Mouse (Mus musculus) embryonic facial prominence, embryonic 14.5 days (tissue): ENCODE results near the gene Lefty1. TPM values are rescaled to one million over a fixed set of nuclear protein-coding genes. Genes with fewer than 3 reads are reported as not detected.
A peak's percentile ranks its signal among the peaks of the same experiment; 100 is the strongest.

Source experiments
- ATAC-seq: fragments of 200-750 bp; cut with Nextera tagmentation; 2 replicates; pipeline ENCODE4 v1.8.0; 2017; ENCODE audit warnings: low read depth, moderate number of reproducible peaks, moderate TSS enrichment
- DNase-seq: peaks from one replicate; pipeline ENCODE4 v3.0.0-alpha.2; 2015; ENCODE audit warnings: low spot score
- H3K27ac ChIP-seq: fragments of 300-500 bp; sonication (generic); replicated peaks from 2 replicates; pipeline ENCODE4 v1.5.1; 2014; ENCODE audit warnings: low read depth, mild to moderate bottlenecking, low read length, moderate library complexity
- H3K27me3 ChIP-seq: fragments of 300-500 bp; sonication (generic); replicated peaks from 2 replicates; pipeline ENCODE4 v1.6.1; 2014; ENCODE audit warnings: low read length; ENCODE audit not compliant: control insufficient read depth, insufficient read depth
- H3K36me3 ChIP-seq: fragments of 300-500 bp; sonication (generic); 2 replicates; pipeline ENCODE4 v1.6.1; 2014; ENCODE audit warnings: low read length, mixed read lengths; ENCODE audit not compliant: control insufficient read depth, insufficient read depth
- H3K4me1 ChIP-seq: fragments of 300-500 bp; sonication (generic); 2 replicates; pipeline ENCODE4 v1.6.1; 2014; ENCODE audit warnings: antibody characterized with exemption, low read length; ENCODE audit not compliant: control insufficient read depth, insufficient read depth
- H3K4me2 ChIP-seq: fragments of 300-500 bp; sonication (generic); 2 replicates; pipeline ENCODE4 v1.6.1; 2014; ENCODE audit warnings: low read depth, mild to moderate bottlenecking, low read length, moderate library complexity, mixed read lengths
- H3K4me3 ChIP-seq: fragments of 300-500 bp; sonication (generic); 2 replicates; pipeline ENCODE4 v1.5.1; 2014; ENCODE audit warnings: low read depth, mild to moderate bottlenecking, low read length
- H3K9ac ChIP-seq: fragments of 300-500 bp; sonication (generic); 2 replicates; pipeline ENCODE4 v1.6.1; 2014; ENCODE audit warnings: low read depth, mild to moderate bottlenecking, low read length, moderate library complexity, mixed read lengths
- H3K9me3 ChIP-seq: fragments of 300-500 bp; sonication (generic); 2 replicates; pipeline ENCODE4 v1.6.1; 2016; ENCODE audit warnings: low read length; ENCODE audit not compliant: control insufficient read depth
- WGBS: fragments of 180-500 bp; shearing (Covaris S2); extraction: QIAGEN DNeasy Blood & Tissue Kit; methylation state at CpG from one replicate; pipeline ENCODE4 v1.1.7; 2014; 5-methylcytosine and 5-hydroxymethylcytosine counted together
- polyA plus RNA-seq: library from polyadenylated mRNA; unstranded; fragments of >200 nt; fragmentation: Nextera tagmentation; extraction: Ambion mirVana; gene quantifications from 2 replicates; pipeline ENCODE4 v1.2.1, GENCODE M21; 2014

The Lefty1 gene
- polyA plus RNA-seq, 1 experiment from 2014 or later: 3.2 TPM

DNA sequence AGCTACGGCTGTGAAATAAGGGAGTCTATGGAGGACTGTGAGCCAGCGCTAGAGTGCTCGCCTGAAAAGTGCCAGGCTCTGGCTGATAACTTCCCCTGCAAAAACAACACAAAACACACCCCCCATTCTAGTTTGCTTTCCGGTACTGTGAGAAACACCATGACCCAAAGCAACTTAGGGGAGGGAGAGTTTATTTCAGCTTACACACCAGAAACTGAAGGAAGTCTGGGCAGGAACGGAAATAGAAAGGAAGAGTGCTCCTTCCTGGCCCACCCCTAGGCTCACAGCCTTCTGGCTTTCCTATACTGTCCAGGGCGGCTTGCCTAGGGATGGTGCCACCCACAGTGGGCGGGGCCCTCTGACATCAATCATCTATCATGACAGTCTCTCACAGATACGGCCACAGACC lies 22.2 kb downstream of the Lefty1 start:
- H3K9me3 ChIP-seq: no peaks in the 10 kb centered on the region
- no peak overlapping the region for H3K4me2 ChIP-seq
- H3K27me3 ChIP-seq: no peaks in the 10 kb centered on the region
- H3K9ac ChIP-seq: no peak overlapping the region
- ATAC-seq (no peak), DNase-seq (peak; percentile 26)
- 85% methylated on average over 8 of the region's 8 CpGs for WGBS
- no peak overlapping the region for H3K4me3 ChIP-seq
- H3K4me1 ChIP-seq: no peaks in the 10 kb centered on the region
- no peak overlapping the region for H3K27ac ChIP-seq
- H3K36me3 ChIP-seq: peaks cover 45% of the 10 kb centered on the region

DNA sequence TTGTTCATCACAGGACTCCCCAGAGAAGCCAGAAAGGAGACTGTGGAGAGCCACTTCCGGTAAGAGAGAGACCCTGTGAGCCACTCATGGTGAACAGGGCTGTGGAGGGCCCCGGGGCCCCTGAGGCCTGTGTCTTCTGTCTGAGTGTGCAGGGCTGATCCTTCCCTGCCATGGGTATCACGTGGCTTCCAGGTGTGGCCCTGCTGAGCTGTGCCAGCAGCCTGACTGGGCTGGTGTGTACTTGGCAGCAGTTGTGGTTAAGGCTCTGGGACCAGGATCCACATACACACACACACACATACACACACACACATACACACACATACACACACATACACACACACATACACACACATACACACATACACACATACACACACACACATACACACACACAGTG lies 23.2 kb downstream of the Lefty1 start:
- 76% methylated on average over 3 of the region's 3 CpGs for WGBS
- peaks cover 50% of the 10 kb centered on the region for H3K36me3 ChIP-seq

DNA sequence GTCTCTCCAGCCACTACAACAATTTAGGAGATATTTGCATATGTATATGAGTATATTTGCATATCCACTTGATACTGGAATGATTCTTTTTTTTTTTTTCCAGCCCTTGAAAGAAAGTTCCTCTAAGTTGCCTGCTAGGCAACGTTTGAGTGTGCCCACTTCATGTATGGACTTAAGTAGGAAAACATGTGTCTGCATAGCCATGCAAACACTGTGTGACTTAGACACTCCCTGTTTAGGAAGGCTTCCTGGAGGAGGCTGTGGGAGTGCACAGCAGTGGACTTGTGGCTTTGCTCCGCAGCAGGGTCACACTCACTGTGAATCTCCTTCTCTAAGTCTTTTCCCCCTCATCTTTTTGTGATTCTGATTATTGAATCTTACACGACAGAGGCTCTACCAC lies 24.0 kb downstream of the Lefty1 start:
- WGBS: 62% methylated on average over 3 of the region's 3 CpGs
- no peak overlapping the region for H3K4me2 ChIP-seq
- ATAC-seq: no peak
- no peak overlapping the region for H3K27ac ChIP-seq
- no peak overlapping the region for H3K9ac ChIP-seq
- no peak overlapping the region for H3K4me3 ChIP-seq
- no peaks in the 10 kb centered on the region for H3K27me3 ChIP-seq
- DNase-seq: no peak
- H3K9me3 ChIP-seq: no peaks in the 10 kb centered on the region
- peaks cover 50% of the 10 kb centered on the region for H3K36me3 ChIP-seq
- no peaks in the 10 kb centered on the region for H3K4me1 ChIP-seq

More for the DNA sequence above, 23.2 kb downstream of the Lefty1 start:
- no peak overlapping the region for H3K4me2 ChIP-seq
- H3K4me1 ChIP-seq: no peaks in the 10 kb centered on the region
- no peak for DNase-seq
- H3K9ac ChIP-seq: no peak overlapping the region
- H3K9me3 ChIP-seq: no peaks in the 10 kb centered on the region
- H3K4me3 ChIP-seq: no peak overlapping the region
- H3K27me3 ChIP-seq: no peaks in the 10 kb centered on the region
- H3K27ac ChIP-seq: no peak overlapping the region
- no peak for ATAC-seq

DNA sequence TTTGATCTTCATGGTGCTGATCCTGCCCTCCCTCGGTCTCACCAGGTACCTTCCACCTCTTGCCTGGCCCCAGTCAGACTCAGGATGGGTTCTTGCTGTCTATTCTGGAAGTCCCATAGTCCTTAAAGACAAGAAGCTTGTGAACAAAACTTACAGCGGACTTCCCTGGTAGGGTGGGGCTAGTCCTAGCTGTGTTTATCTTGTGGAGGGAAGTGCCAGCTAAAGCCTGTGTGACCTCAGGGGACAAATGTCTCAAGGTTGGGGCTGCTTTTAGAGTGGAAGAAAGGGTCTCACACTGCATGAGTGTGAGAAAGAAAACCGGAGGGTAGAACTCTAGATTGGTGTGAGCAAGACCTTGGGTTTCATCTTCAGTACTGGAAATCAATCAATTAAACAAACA lies 31.0 kb downstream of the Lefty1 start:
- Histone ChIP-seq H3K4me1 (no peaks in the 10 kb centered on the region), H3K4me2 (no peak overlapping the region), H3K9ac (no peak overlapping the region), H3K36me3 (peaks cover 64% of the 10 kb centered on the region), H3K9me3 (no peaks in the 10 kb centered on the region), H3K27ac (no peak overlapping the region), H3K27me3 (no peaks in the 10 kb centered on the region), H3K4me3 (no peak overlapping the region)
- DNase-seq (no peak), ATAC-seq (no peak)
- WGBS: 87% methylated on average over 3 of the region's 3 CpGs

DNA sequence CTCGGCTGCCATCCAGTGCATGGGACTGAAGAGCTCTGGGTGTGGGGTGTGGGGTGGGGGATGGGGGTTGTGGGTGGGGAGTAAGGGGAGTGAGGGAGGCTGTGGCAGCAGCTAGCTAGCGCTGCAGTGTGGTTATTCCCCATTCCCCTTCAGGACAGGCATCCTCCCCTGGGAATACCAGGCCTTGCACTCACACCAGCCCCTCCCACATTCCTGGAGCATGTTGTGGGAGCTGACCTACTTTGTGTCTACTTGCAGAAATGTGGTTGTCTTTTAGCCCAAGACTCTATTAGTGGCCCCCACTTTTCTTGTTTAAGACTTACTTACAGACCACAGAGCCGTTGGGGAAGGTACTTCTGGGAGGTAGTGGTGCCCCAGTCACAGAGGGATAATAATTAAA lies 31.7 kb downstream of the Lefty1 start:
- DNase-seq: peak; percentile 68
- Histone ChIP-seq H3K9ac (no peak overlapping the region), H3K9me3 (no peaks in the 10 kb centered on the region), H3K4me2 (no peak overlapping the region), H3K4me1 (no peaks in the 10 kb centered on the region), H3K4me3 (no peak overlapping the region), H3K36me3 (peaks cover 58% of the 10 kb centered on the region), H3K27me3 (no peaks in the 10 kb centered on the region), H3K27ac (no peak overlapping the region)
- 37% methylated on average over 3 of the region's 3 CpGs for WGBS
- 0 out of 2 replicates have a peak, but pooled peaks have one; percentile 9 for ATAC-seq

DNA sequence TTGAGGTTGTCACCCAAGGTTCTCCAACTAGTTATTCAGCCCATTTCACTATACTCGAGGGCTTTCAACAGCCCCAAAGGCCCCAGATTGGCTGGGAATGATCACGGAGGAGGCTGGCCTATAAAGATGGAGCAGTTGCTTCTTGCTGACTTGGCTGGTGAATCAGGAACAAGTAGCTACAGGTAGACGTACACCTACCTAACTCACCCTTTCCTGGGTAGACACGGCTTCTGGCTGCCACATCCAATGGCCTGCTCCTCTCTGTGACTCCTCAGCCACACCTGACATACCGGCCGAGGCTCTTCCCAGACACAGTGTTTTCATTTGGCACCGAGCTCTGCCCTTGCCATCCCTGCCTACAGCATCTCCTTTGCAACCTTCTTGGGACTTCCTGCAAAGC lies 32.4 kb downstream of the Lefty1 start:
- no peaks in the 10 kb centered on the region for H3K27me3 ChIP-seq
- H3K9me3 ChIP-seq: no peaks in the 10 kb centered on the region
- no peaks in the 10 kb centered on the region for H3K4me1 ChIP-seq
- H3K36me3 ChIP-seq: peaks cover 57% of the 10 kb centered on the region
- no peak overlapping the region for H3K4me3 ChIP-seq
- WGBS: 83% methylated on average over 7 of the region's 7 CpGs
- no peak overlapping the region for H3K27ac ChIP-seq
- H3K9ac ChIP-seq: no peak overlapping the region
- ATAC-seq (no peak), DNase-seq (no peak)
- H3K4me2 ChIP-seq: no peak overlapping the region

DNA sequence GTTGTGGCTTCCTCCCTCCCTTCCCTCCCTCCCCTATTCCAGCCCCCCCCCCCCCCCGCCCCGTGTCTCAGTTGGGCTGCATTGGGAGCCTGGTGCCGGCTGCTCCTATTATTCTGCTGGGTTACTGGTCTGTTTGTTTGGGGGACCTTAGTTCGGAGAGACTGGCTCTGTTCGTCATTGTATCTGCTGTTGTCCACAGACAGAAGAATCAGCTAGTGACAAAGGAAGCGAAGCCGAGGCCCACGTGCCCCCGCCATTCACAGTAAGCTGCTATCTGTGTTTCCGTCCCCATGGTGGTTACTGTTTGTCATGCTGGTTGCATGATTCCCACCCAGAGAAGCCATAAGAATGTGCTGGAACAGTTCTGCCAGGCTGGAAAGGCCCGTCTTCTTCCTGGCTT lies 38.1 kb downstream of the Lefty1 start:
- 83% methylated on average over 10 of the region's 11 CpGs for WGBS
- ATAC-seq (no peak), DNase-seq (no peak)
- no peaks in the 10 kb centered on the region for H3K4me1 ChIP-seq
- H3K36me3 ChIP-seq: peaks cover 42% of the 10 kb centered on the region; the same call in 1 of the 2 replicates
- H3K4me2 ChIP-seq: no peak overlapping the region
- H3K27ac ChIP-seq: no peak overlapping the region
- no peak overlapping the region for H3K9ac ChIP-seq
- H3K27me3 ChIP-seq: no peaks in the 10 kb centered on the region
- H3K4me3 ChIP-seq: no peak overlapping the region
- no peaks in the 10 kb centered on the region for H3K9me3 ChIP-seq

DNA sequence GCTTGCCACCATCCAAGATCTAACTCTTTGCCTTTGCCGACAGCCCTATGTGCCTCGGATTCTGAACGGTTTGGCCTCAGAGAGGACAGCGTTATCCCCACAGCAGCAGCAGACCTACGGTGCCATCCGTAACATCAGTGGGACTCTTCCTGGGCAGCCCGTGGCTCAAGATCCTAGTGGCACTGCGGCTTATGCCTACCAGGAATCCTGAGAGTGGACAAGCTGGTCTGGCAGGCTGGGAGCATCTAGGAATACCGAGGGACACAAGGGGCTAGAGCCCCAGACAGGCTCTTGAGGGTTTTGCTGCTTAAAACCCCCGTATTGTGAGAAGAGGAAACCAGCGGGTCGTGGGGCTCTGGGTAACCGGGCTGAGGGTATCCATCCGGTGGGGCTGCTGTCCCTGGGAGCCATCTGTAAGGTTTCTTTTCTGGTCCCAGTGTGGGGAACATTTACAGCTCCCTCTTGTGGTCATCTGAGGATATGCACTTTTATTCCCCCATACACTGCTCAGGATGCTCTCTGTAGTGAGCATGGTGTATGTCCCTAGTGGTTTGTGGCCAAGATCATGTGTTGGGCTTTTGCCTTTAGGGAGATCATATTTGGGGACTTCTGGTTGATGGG lies 39.4 kb downstream of the Lefty1 start:
- peaks cover 32% of the 10 kb centered on the region; the same call in 1 of the 2 replicates for H3K36me3 ChIP-seq
- H3K9me3 ChIP-seq: no peaks in the 10 kb centered on the region
- no peak overlapping the region for H3K4me2 ChIP-seq
- ATAC-seq: peak; percentile 73
- H3K27me3 ChIP-seq: no peaks in the 10 kb centered on the region
- no peak overlapping the region for H3K4me3 ChIP-seq
- no peaks in the 10 kb centered on the region for H3K4me1 ChIP-seq
- peak; percentile 50 for DNase-seq
- WGBS: 57% methylated on average over 14 of the region's 14 CpGs
- H3K27ac ChIP-seq: no peak overlapping the region
- no peak overlapping the region for H3K9ac ChIP-seq

DNA sequence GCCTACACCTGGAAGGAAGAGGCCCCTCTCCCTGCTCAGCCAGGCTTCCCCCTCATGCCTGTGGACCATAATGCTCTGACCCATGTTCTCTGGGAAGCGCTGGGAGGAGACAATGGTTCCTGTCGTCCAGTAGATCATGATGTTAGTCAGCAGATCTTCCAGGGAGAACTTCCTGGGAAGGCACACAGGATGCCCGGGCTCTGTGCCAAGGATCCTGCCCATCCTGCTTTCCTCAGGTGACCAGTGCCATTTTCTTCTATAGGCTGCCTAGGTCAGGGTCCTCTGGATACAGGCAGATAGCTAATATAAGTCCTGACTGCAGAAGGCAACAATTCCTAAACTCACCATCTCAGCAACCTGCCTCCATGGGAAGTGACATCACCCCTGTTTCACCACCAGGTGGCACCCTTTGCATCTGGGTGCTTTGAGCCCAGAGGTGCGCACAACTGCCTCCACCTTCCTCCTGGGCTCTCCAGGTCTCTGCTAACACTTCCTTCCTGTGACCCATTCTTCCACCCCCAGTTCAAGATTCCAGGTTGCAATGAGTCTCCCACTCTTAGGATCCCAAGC lies 41.4 kb downstream of the Lefty1 start:
- H3K9ac ChIP-seq: no peak overlapping the region
- no peak overlapping the region for H3K27ac ChIP-seq
- peaks cover 26% of the 10 kb centered on the region; the same call in 1 of the 2 replicates for H3K36me3 ChIP-seq
- WGBS: 58% methylated on average over 3 of the region's 4 CpGs
- ATAC-seq: no peak
- no peaks in the 10 kb centered on the region for H3K4me1 ChIP-seq
- no peak overlapping the region for H3K4me3 ChIP-seq
- DNase-seq: no peak
- H3K9me3 ChIP-seq: no peaks in the 10 kb centered on the region
- H3K27me3 ChIP-seq: no peaks in the 10 kb centered on the region
- H3K4me2 ChIP-seq: no peak overlapping the region
